Mouse (Mus musculus): ENCODE measurements at regions not wholly inside any gene's neighbourhood (a gene's known extent, or its start where the extent isn't known, plus 50 kb on each side); places are given as distances from the start of the nearest gene placed in this dataset.
A peak's percentile ranks its signal among the peaks of the same experiment; 100 is the strongest.

DNA sequence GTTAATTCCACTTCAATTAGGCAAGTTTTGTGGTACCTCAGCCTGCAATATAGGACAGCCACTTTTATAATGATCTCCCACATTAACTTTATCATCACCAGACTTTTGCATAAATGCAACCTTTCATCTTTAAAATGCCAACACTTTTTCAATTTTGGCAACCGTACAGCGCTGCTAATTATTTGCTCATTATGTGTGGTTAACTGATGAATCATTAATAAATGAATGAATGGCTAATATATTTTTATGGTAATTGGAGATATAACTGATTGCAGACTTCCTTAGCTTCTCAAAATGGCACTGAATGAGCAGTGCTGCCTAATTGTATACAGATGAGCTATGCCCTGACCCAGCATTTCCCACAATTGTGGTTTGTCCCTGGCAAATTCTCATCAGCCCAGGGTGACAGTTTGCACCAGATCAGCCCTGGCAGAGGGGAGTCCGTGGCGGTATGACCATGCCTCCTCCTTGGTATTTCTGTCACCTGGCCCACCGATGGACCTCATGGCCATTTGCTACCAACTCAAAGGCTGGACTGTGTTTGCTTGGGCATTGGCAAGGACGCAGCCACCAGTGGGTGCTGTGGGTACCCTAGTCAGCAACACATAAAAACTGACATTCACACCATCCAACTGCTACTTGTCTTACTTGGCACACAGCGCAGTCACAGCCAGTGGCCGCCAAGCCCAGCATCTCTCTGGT lies 173.7 kb upstream of the Lmo4 start:
- WGBS: 94% methylated on average over 8 of the region's 8 CpGs

GRCm38 (mm10) chr3:144377626-144378523 lies 172.9 kb upstream of the Lmo4 start:
- Histone ChIP-seq H3K9me3 (no peaks in the 10 kb centered on the region), H3K9ac (replicated peaks) (no peak overlapping the region), H3K4me1 (peaks cover 33% of the 10 kb centered on the region), H3K36me3 (no peaks in the 10 kb centered on the region), H3K27ac (replicated peaks) (no peak overlapping the region; the same call in 1 of the 2 replicates), H3K4me3 (no peak overlapping the region), H3K4me2 (replicated peaks) (no peak overlapping the region), H3K27me3 (no peaks in the 10 kb centered on the region)
- 0 out of 2 replicates have a peak, but pooled peaks have one; percentile 27 for ATAC-seq (ENCODE audit: low FRiP score, low read depth)
- WGBS: 44% methylated on average over 18 of the region's 18 CpGs

More for the DNA sequence above, 173.7 kb upstream of the Lmo4 start:
- peaks cover 3% of the 10 kb centered on the region; the same call in 1 of the 2 replicates for H3K27me3 ChIP-seq
- no peaks in the 10 kb centered on the region for H3K9me3 ChIP-seq
- no peak overlapping the region for H3K4me3 ChIP-seq
- no peak overlapping the region for H3K4me2 ChIP-seq (replicated peaks)
- H3K27ac ChIP-seq (replicated peaks): no peak overlapping the region; the same call in 1 of the 2 replicates
- H3K4me1 ChIP-seq: peaks cover 33% of the 10 kb centered on the region
- no peak overlapping the region for H3K9ac ChIP-seq (replicated peaks)
- no peaks in the 10 kb centered on the region for H3K36me3 ChIP-seq
- ATAC-seq (ENCODE audit: low FRiP score, low read depth): peak; percentile 16; the same call in 1 of the 2 replicates

- no peak overlapping the region for H3K27ac ChIP-seq (replicated peaks)
- WGBS: 74% methylated on average over 15 of the region's 15 CpGs
- H3K4me1 ChIP-seq: peaks cover 33% of the 10 kb centered on the region
- H3K4me2 ChIP-seq (replicated peaks): no peak overlapping the region
- no peaks in the 10 kb centered on the region for H3K36me3 ChIP-seq
- no peak overlapping the region for H3K9ac ChIP-seq (replicated peaks)
- H3K27me3 ChIP-seq: no peaks in the 10 kb centered on the region
- H3K4me3 ChIP-seq: no peak overlapping the region
- H3K9me3 ChIP-seq: no peaks in the 10 kb centered on the region
- no peak for ATAC-seq (ENCODE audit: low FRiP score, low read depth)
Observed at GRCm38 (mm10) chr3:144376463-144377402, 171.7 kb upstream of the Lmo4 start.

DNA sequence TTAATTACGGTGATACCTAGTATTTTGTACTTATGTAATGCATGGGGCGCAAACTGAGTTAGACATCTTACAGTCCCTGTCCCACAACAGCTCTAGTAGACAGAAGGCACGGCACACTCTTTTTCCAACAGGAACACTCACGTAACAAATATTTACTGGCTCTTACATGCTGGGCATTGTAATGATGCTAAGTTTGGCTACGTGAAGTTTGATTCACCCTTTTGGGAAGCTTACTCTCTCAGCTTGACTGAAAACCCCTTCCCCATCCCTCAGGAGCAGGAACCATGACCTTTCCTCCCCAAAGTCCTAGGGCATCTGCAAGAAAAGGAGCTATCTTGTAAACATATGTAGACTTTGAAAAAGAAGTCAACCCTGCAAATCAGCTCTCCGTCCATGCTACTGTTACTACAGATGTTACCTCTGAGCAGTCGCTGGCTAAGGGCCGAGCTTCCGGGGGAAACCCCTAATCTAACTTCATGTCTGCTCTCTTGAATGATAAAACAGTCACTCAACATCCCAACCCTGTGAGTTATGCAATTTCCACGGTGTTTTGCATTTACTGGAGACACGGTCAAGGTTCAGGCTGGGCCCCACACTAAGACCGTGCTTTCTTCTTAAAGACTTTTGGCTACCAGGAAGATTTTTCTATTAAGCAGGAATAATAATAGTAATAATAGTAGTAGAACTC lies 170.8 kb upstream of the Lmo4 start:
- 88% methylated on average over 12 of the region's 12 CpGs for WGBS
- Histone ChIP-seq H3K4me2 (replicated peaks) (no peak overlapping the region), H3K27me3 (no peaks in the 10 kb centered on the region), H3K27ac (replicated peaks) (no peak overlapping the region), H3K36me3 (no peaks in the 10 kb centered on the region), H3K9me3 (no peaks in the 10 kb centered on the region), H3K4me1 (peaks cover 27% of the 10 kb centered on the region), H3K9ac (replicated peaks) (no peak overlapping the region), H3K4me3 (no peak overlapping the region)
- ATAC-seq (ENCODE audit: low FRiP score, low read depth): no peak

GRCm38 (mm10) chr3:144368300-144368699 lies 163.3 kb upstream of the Lmo4 start:
- Histone ChIP-seq H3K27me3 (peaks cover 7% of the 10 kb centered on the region; the same call in 1 of the 2 replicates), H3K4me3 (no peak overlapping the region), H3K4me1 (peaks cover 19% of the 10 kb centered on the region), H3K27ac (replicated peaks) (no peak overlapping the region), H3K4me2 (replicated peaks) (no peak overlapping the region), H3K9me3 (no peaks in the 10 kb centered on the region), H3K9ac (replicated peaks) (no peak overlapping the region), H3K36me3 (no peaks in the 10 kb centered on the region)
- ATAC-seq (ENCODE audit: low FRiP score, low read depth): no peak
- WGBS: 52% methylated on average over 4 of the region's 4 CpGs

GRCm38 (mm10) chr3:144367766-144368116 lies 162.7 kb upstream of the Lmo4 start:
- Histone ChIP-seq H3K4me2 (replicated peaks) (peak overlapping the region; percentile 46), H3K27me3 (peaks cover 7% of the 10 kb centered on the region; the same call in 1 of the 2 replicates), H3K9me3 (no peaks in the 10 kb centered on the region), H3K27ac (replicated peaks) (no peak overlapping the region), H3K4me3 (peak overlapping the region; percentile 29), H3K9ac (replicated peaks) (no peak overlapping the region), H3K4me1 (peaks cover 19% of the 10 kb centered on the region), H3K36me3 (no peaks in the 10 kb centered on the region)
- peak; percentile 64 for ATAC-seq (ENCODE audit: low FRiP score, low read depth)
- WGBS: 17% methylated on average over 7 of the region's 7 CpGs

DNA sequence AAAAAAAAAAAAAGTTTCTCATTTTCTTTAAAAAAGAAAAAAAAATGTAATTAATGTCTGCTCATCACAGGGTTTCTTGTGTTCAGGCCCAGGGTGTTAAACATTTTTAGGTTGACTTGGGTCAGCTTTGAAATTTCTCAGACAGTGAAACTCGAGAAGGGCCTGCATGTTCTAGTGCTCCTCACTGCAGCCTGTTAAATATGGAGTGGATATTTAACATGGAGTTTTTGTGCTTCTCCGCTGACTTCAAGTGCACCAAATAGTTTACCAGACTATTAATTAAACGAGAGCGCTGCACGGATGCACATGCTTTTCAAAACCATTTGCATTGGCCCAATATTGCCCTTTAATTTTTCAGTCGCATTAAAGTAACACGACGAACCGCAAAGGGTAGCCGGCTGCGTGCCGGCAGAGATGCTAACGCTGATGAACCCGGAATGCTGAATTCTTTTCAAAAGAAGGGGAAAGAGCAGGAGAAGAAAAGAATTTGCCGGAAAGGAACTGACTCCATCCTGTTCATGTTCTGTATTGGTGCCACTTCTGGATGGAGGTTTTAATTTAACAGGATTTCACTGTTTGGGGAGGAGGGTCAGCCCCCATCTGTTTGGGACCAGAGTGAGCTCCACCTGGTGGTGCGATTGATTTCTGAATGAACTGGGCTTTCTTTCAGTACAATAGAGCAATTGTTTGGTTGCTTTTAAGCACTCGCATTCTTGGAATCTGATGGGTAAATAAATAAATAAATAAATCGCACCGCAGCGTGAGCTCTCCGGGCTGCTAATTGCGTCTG lies 162.2 kb upstream of the Lmo4 start:
- Histone ChIP-seq H3K4me3 (peak overlapping the region; percentile 29), H3K27ac (replicated peaks) (0 out of 2 replicates have a peak overlapping the region, but pooled peaks have one; percentile 11), H3K9me3 (no peaks in the 10 kb centered on the region), H3K27me3 (peaks cover 7% of the 10 kb centered on the region; the same call in 1 of the 2 replicates), H3K9ac (replicated peaks) (no peak overlapping the region), H3K4me2 (replicated peaks) (peak overlapping the region; percentile 46), H3K4me1 (peaks cover 19% of the 10 kb centered on the region), H3K36me3 (no peaks in the 10 kb centered on the region)
- peak; percentile 62 for ATAC-seq (ENCODE audit: low FRiP score, low read depth)
- WGBS: 26% methylated on average over 22 of the region's 22 CpGs

- H3K4me1 ChIP-seq: peaks cover 19% of the 10 kb centered on the region
- H3K4me3 ChIP-seq: no peak overlapping the region
- 37% methylated on average over 4 of the region's 4 CpGs for WGBS
- H3K27me3 ChIP-seq: peaks cover 7% of the 10 kb centered on the region; the same call in 1 of the 2 replicates
- ATAC-seq (ENCODE audit: low FRiP score, low read depth): no peak
- H3K36me3 ChIP-seq: no peaks in the 10 kb centered on the region
- H3K9me3 ChIP-seq: no peaks in the 10 kb centered on the region
- no peak overlapping the region for H3K27ac ChIP-seq (replicated peaks)
- no peak overlapping the region for H3K9ac ChIP-seq (replicated peaks)
- H3K4me2 ChIP-seq (replicated peaks): no peak overlapping the region
Observed at GRCm38 (mm10) chr3:144365894-144366293, 160.9 kb upstream of the Lmo4 start.

- no peak for ATAC-seq (ENCODE audit: low FRiP score, low read depth)
- Histone ChIP-seq H3K9me3 (0 out of 2 replicates have a peak, but pooled peaks cover 3% of the 10 kb centered on the region), H3K9ac (replicated peaks) (no peak overlapping the region), H3K4me1 (peaks cover 9% of the 10 kb centered on the region), H3K4me2 (replicated peaks) (no peak overlapping the region), H3K27me3 (no peaks in the 10 kb centered on the region), H3K4me3 (no peak overlapping the region), H3K36me3 (no peaks in the 10 kb centered on the region), H3K27ac (replicated peaks) (no peak overlapping the region)
- WGBS: 55% methylated on average over 10 of the region's 10 CpGs
Observed at GRCm38 (mm10) chr3:144362472-144362871, 157.5 kb upstream of the Lmo4 start.

- Histone ChIP-seq H3K4me2 (replicated peaks) (no peak overlapping the region), H3K27me3 (no peaks in the 10 kb centered on the region), H3K4me3 (no peak overlapping the region), H3K27ac (replicated peaks) (no peak overlapping the region), H3K9me3 (0 out of 2 replicates have a peak, but pooled peaks cover 3% of the 10 kb centered on the region), H3K4me1 (peaks cover 2% of the 10 kb centered on the region; the same call in 1 of the 2 replicates), H3K9ac (replicated peaks) (no peak overlapping the region), H3K36me3 (no peaks in the 10 kb centered on the region)
- ATAC-seq (ENCODE audit: low FRiP score, low read depth): no peak
- WGBS: 89% methylated on average over 4 of the region's 4 CpGs
Observed at GRCm38 (mm10) chr3:144361203-144361978, 156.4 kb upstream of the Lmo4 start.
